Mouse (Mus musculus) embryonic fibroblast, embryonic 13.5 days (primary cell): ENCODE results near the gene Acap1.

Experiments used
- CTCF ChIP-seq: IDR thresholded peaks from 2 replicates; pipeline ENCODE4 v1.5.1; 2011; ENCODE audit warnings: mild to moderate bottlenecking, control low read depth, low read length, moderate library complexity, borderline replicate concordance; ENCODE audit not compliant: insufficient read depth
- POLR2A ChIP-seq: IDR thresholded peaks from 2 replicates; pipeline ENCODE4 v1.6.1; 2011; ENCODE audit warnings: low read depth, mild to moderate bottlenecking, control low read depth, low read length, moderate library complexity

DNA sequence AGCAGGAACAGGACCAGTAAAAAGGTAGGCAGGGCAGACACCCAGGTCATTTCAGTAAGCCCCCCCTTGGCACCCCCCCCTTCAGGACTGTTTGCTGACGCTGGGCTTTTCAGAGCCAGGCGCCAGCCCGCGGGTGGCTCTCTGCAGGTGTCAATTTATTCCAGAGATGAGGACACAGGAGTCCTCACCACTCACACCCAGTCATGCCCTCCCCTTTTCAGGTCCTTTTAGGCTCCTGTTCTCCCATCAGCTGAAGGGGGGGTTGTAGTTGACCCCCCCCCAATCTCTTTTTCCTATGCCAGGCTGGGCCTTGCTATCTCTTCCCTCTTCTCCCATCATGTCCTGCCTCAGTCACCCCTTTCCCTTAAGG lies 59.4 kb downstream of the Acap1 start:
- TF ChIP-seq CTCF (no peak), POLR2A (no peak)
